Mouse (Mus musculus): ENCODE results near the gene Clcn2. TPM values are rescaled to one million over a fixed set of nuclear protein-coding genes. Genes with fewer than 3 reads are reported as not detected.

Gene Clcn2
- total RNA-seq (2014; rRNA removed) (41.9 and 47.9 TPM in 2 replicates), polyA plus RNA-seq (2015; fragmentation: Nextera tagmentation; extraction: Ambion mirVana) (10.7 and 14.1 TPM in 2 replicates)

- peak; percentile 91 for ATAC-seq
- Histone ChIP-seq H3K27me3 (ENCODE audit: insufficient read depth, low read length) (no peaks in the 10 kb centered on the region), H3K4me3 (ENCODE audit: low read depth, low read length) (peak within 1 kb of the TSS; percentile 69), H3K9ac (peak within 1 kb of the TSS; percentile 84), H3K4me2 (ENCODE audit: low read depth) (peak within 1 kb of the TSS; percentile 84), H3K27ac (ENCODE audit: low read depth, low read length) (peak within 1 kb of the TSS; percentile 94), H3K9me3 (ENCODE audit: low read length) (no peaks in the 10 kb centered on the region), H3K4me1 (ENCODE audit: insufficient read depth) (peaks cover 14% of the 10 kb centered on the region), H3K36me3 (ENCODE audit: insufficient read depth) (peaks cover 25% of the 10 kb centered on the region)
- peak; percentile 66 for TF ChIP-seq CTCF (IDR thresholded peaks at IDR 0.05; ENCODE audit: low read depth)
- DNase-seq: peak; percentile 96
- WGBS: 2% methylated on average over 62 of the region's 62 CpGs
These were observed at the start of gene Clcn2, which contains the start of gene Polr2h for GRCm38 (mm10) chr16:20717181-20717977. TSS of gene Clcn2 (minus strand) at chr16:20717746. TSS of gene Polr2h (plus strand) at chr16:20717665.

- H3K4me1 ChIP-seq (ENCODE audit: insufficient read depth): no peaks in the 10 kb centered on the region
- WGBS: 47% methylated on average over 9 of the region's 9 CpGs
- peak; percentile 36 for DNase-seq
- no peak overlapping the region for H3K4me3 ChIP-seq (ENCODE audit: low read depth, low read length)
- no peak overlapping the region for H3K9ac ChIP-seq
- no peaks in the 10 kb centered on the region for H3K9me3 ChIP-seq (ENCODE audit: low read length)
- H3K4me2 ChIP-seq (ENCODE audit: low read depth): no peak overlapping the region
- TF ChIP-seq CTCF (IDR thresholded peaks at IDR 0.05; ENCODE audit: low read depth): peak; percentile 64
- H3K27ac ChIP-seq (ENCODE audit: low read depth, low read length): no peak overlapping the region
- no peaks in the 10 kb centered on the region for H3K27me3 ChIP-seq (ENCODE audit: insufficient read depth, low read length)
- H3K36me3 ChIP-seq (ENCODE audit: insufficient read depth): no peaks in the 10 kb centered on the region
- no peak for ATAC-seq
These were observed 47.7 kb upstream of the Clcn2 start for GRCm38 (mm10) chr16:20765244-20765643.

- Histone ChIP-seq H3K27me3 (ENCODE audit: insufficient read depth, low read length) (no peaks in the 10 kb centered on the region), H3K4me3 (ENCODE audit: low read depth, low read length) (no peak overlapping the region), H3K27ac (ENCODE audit: low read depth, low read length) (no peak overlapping the region), H3K9ac (no peak overlapping the region), H3K4me1 (ENCODE audit: insufficient read depth) (no peaks in the 10 kb centered on the region), H3K9me3 (ENCODE audit: low read length) (no peaks in the 10 kb centered on the region), H3K4me2 (ENCODE audit: low read depth) (no peak overlapping the region), H3K36me3 (ENCODE audit: insufficient read depth) (no peaks in the 10 kb centered on the region)
- WGBS: 6% methylated on average over 3 of the region's 3 CpGs
- peak; percentile 58 for TF ChIP-seq CTCF (IDR thresholded peaks at IDR 0.05; ENCODE audit: low read depth)
- ATAC-seq (no peak), DNase-seq (peak; percentile 24)
These were observed 44.1 kb upstream of the Clcn2 start for GRCm38 (mm10) chr16:20761681-20762080.

- H3K4me3 ChIP-seq (ENCODE audit: low read depth, low read length): no peak overlapping the region
- H3K4me1 ChIP-seq (ENCODE audit: insufficient read depth): no peaks in the 10 kb centered on the region
- no peak for DNase-seq
- H3K9me3 ChIP-seq (ENCODE audit: low read length): no peaks in the 10 kb centered on the region
- no peak overlapping the region for H3K27ac ChIP-seq (ENCODE audit: low read depth, low read length)
- H3K9ac ChIP-seq: no peak overlapping the region
- no peak for ATAC-seq
- no peak for TF ChIP-seq CTCF (IDR thresholded peaks at IDR 0.05; ENCODE audit: low read depth)
- 71% methylated on average over 1 of the region's 1 CpGs for whole genome bisulfite sequencing
- H3K36me3 ChIP-seq (ENCODE audit: insufficient read depth): no peaks in the 10 kb centered on the region
- H3K4me2 ChIP-seq (ENCODE audit: low read depth): no peak overlapping the region
- no peaks in the 10 kb centered on the region for H3K27me3 ChIP-seq (ENCODE audit: insufficient read depth, low read length)
These were observed 39.8 kb upstream of the Clcn2 start for GRCm38 (mm10) chr16:20757385-20757784.

- no peaks in the 10 kb centered on the region for H3K36me3 ChIP-seq (ENCODE audit: insufficient read depth)
- WGBS: 91% methylated on average over 5 of the region's 5 CpGs
- H3K4me3 ChIP-seq (ENCODE audit: low read depth, low read length): no peak overlapping the region
- no peak for TF ChIP-seq CTCF (IDR thresholded peaks at IDR 0.05; ENCODE audit: low read depth)
- H3K4me2 ChIP-seq (ENCODE audit: low read depth): no peak overlapping the region
- no peaks in the 10 kb centered on the region for H3K27me3 ChIP-seq (ENCODE audit: insufficient read depth, low read length)
- no peaks in the 10 kb centered on the region for H3K4me1 ChIP-seq (ENCODE audit: insufficient read depth)
- DNase-seq (no peak), ATAC-seq (no peak)
- H3K9ac ChIP-seq: no peak overlapping the region
- H3K27ac ChIP-seq (ENCODE audit: low read depth, low read length): no peak overlapping the region
- H3K9me3 ChIP-seq (ENCODE audit: low read length): no peaks in the 10 kb centered on the region
These were observed 38.5 kb upstream of the Clcn2 start for GRCm38 (mm10) chr16:20756052-20756451.

- Histone ChIP-seq H3K4me1 (ENCODE audit: insufficient read depth) (no peaks in the 10 kb centered on the region), H3K36me3 (ENCODE audit: insufficient read depth) (no peaks in the 10 kb centered on the region), H3K27ac (ENCODE audit: low read depth, low read length) (no peak overlapping the region), H3K4me3 (ENCODE audit: low read depth, low read length) (no peak overlapping the region), H3K9ac (no peak overlapping the region), H3K4me2 (ENCODE audit: low read depth) (no peak overlapping the region), H3K9me3 (ENCODE audit: low read length) (no peaks in the 10 kb centered on the region), H3K27me3 (ENCODE audit: insufficient read depth, low read length) (no peaks in the 10 kb centered on the region)
- DNase-seq: no peak
- 61% methylated on average over 8 of the region's 8 CpGs for WGBS
- no peak for ATAC-seq
- no peak for TF ChIP-seq CTCF (IDR thresholded peaks at IDR 0.05; ENCODE audit: low read depth)
These were observed 33.0 kb upstream of the Clcn2 start for GRCm38 (mm10) chr16:20750518-20750917.

GRCm38 (mm10) chr16:20746641-20747040 lies 29.1 kb upstream of the Clcn2 start:
- H3K27me3 ChIP-seq (ENCODE audit: insufficient read depth, low read length): no peaks in the 10 kb centered on the region
- DNase-seq (peak; percentile 74), ATAC-seq (peak; percentile 77)
- no peaks in the 10 kb centered on the region for H3K9me3 ChIP-seq (ENCODE audit: low read length)
- no peaks in the 10 kb centered on the region for H3K36me3 ChIP-seq (ENCODE audit: insufficient read depth)
- H3K4me2 ChIP-seq (ENCODE audit: low read depth): no peak overlapping the region
- no peak for TF ChIP-seq CTCF (IDR thresholded peaks at IDR 0.05; ENCODE audit: low read depth)
- no peak overlapping the region for H3K9ac ChIP-seq
- 29% methylated on average over 6 of the region's 6 CpGs for WGBS
- H3K4me1 ChIP-seq (ENCODE audit: insufficient read depth): no peaks in the 10 kb centered on the region
- no peak overlapping the region for H3K4me3 ChIP-seq (ENCODE audit: low read depth, low read length)
- no peak overlapping the region for H3K27ac ChIP-seq (ENCODE audit: low read depth, low read length)

All from forebrain, postnatal 0 days (tissue).